Mouse (Mus musculus): ENCODE data around the gene Tmprss2.

Gene Tmprss2

DNA sequence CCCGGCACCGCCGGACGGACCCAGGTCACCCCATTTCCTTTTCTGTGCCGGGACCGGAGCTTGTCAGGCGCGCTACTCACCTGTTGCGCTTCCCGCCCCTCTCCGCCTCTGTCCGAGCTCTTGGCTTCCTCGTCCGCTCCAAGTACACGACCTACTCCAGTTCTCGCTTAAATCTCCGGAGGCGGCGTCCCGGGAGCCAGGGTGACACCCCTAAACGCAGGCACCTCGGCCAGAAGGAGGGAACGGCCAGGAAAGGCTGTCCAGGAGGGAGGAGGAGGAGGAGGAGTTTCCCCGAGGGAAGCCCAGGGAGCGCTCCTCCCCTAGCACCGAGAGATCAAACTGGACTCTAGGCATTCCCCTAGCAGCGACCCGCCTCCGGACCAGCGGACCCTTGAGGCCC, at the start of gene Tmprss2:
Tmprss2 (minus strand) TSS at position 257 of the 400 bp plus-strand sequence.
- DNase-seq = peak; percentile 13 to 15

DNA sequence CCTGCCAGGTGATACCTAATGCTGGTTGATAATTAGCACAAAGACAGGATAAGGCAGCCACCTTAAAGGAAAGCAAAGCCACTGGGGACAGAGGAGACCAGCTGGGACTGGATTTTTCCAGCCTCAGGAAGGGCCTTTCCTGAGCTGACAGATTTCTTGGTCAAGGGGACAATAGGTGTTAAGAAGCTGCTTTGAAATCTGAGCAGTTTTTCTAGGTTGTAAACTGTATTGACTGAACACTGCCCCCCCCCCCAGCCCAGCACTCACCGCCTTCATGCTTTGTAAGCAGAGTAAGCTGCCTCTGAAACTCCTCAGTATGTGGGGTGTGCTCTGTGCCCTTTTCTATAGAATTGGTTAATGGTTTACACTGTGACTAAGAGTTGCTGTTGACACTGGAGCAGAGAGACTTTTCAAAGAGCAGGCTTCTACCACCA, 48.2 kb upstream of the Tmprss2 start:
- DNase-seq = no peak

DNA sequence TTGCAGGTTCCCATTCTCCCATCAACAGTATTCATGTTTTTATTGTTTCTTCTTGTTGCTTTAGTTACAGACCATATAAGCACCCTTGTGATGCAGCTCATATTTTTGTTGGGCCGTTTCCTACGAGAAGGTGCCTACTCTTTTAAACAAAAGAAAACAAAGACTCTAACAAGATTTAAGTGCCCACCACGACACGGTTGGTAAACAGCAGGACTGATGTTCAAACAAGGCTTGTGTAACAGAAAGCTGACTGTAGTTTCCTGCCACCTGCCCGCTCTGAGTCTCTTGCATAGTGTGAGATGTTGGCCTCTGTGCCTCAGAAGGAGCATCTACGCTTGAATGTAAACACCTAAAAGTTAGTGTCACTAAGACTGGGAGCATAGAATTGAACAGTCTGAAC, 47.5 kb upstream of the Tmprss2 start:
- no peak for DNase-seq

DNA sequence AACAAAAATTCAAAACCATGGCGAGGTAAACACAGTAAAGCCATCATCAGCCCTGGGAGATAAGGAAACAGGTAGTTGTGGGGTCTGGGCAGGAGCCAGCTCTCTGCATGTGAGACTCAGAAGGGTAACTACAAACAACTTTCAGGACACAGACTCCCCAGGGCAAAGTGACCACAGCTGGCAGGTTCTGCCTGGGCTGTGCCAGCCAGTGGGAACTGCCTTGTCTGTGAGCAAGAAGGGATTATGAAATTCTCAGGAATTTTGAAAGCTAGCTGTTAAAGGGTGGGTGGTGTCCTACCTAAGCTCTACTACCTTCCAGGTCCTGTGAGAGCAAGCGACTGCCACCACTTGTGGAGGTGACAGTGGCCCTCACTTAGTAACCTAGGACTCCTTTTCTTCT, 44.8 kb upstream of the Tmprss2 start:
- DNase-seq = no peak

DNA sequence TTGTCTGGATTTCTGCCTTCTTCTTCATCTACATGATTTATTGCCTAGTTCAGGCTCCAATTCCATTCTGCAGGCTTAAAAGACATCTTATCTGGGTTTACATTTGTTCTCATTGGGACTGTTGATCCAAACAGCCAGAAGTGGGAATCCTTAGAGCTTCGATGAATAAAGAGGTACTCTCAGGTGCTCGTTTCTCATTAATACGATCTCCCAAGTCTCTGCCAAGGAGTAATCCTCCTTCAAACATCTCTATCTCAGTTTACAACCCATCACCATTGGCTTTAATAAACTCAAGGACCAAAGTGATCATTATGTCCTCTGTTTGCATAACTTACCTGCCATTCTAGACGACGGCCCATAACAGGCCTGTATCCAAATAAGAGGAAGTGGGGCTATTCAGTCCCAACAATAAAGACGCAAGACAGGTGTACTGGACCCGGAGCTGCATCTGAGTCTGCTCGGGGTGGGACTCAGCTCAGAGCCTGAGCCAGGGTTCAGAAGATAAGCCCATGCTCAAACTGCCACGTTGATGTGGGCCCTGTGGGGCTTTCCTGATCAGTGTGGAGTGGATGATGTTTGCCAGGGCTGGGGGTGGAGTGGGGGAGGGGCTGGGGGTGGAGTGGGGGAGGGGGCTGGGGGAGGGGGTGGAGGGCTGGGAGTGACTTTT, 38.7 kb upstream of the Tmprss2 start:
- DNase-seq = no peak

DNA sequence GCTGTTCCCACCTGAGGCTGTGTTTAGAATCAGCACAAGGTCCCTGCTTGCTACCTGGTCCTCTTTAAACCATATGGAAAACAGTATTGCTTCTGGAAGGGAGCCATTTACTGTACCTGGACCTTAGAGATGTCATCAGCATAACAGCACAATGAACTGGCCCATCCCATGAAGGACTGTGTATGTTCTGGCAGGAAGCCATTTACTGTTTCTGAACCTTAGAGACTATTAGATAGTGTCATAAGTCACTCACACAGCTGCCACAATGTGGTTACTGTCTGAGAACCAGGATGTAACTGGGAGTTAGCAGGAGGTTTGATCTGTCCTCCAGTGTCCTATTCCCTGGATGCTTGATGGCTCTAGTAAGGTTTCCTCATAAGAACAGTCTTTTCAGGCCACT, 33.7 kb upstream of the Tmprss2 start:
- DNase-seq = no peak

DNA sequence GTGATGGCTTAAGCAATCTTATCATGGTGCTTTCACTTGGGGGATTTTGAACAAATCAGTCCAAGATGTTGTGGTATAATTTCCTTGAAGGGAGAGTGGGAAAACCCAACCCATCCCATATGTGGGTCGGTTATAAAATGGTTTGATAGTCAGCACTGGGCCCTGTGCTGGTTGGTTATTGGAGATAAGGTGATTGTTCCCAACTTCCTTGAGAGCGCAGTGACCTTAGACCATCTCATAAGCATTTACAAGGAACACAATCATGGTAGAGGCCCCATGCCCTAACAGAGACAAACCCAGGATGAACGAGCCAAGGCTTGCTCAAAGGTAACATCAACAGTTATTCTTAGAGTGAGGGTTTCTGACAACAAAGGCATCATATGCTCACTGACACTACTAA, 28.6 kb upstream of the Tmprss2 start:
- DNase-seq = no peak

DNA sequence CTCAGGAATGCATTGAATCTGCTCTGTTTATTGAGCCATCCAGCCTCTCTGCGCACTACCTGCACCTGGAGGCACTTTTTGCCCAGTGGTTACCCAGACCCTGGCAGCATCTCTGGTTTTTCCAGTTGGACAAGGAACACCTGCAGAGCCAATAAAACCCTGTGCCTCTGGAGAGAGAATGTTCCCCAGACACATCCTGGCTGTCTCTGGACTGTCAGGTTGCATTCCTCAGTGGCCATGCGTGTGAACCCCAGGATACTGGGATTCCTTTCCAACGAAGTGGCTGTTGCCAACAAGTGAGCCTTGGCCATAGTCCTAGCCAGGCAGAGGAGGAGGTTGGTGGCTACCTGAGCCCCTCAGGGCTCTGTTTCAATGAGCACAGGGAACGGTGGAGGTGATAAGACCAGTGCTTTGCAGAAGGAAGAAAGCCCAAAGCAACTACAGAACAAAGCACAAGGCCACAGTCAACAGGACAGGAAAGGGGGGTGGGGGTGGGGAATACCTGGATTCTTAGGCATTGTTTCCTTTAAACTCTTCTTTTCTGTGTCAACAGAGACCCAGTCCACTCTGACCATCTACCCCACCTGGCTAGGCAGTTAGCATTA, 22.0 kb upstream of the Tmprss2 start:
- peak; percentile 44 to 55 for DNase-seq

DNA sequence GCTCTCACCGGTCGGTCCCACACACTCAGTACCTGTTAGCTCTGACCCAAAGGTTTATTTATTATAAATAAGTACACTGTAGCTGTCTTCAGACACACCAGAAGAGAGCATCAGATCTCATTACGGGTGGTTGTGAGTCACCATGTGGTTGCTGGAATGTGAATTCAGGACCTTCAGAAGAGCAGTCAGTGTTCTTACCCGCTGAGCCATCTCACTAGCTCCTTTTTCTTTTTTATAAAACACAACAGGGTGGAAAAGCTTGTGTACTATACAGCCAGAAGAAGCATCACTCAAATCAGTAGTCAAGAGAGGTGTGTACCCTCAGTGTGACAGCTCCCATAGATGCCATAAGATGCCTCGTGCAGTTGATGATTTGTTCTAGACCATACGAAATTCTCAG, 12.2 kb upstream of the Tmprss2 start:
- no peak for DNase-seq

DNA sequence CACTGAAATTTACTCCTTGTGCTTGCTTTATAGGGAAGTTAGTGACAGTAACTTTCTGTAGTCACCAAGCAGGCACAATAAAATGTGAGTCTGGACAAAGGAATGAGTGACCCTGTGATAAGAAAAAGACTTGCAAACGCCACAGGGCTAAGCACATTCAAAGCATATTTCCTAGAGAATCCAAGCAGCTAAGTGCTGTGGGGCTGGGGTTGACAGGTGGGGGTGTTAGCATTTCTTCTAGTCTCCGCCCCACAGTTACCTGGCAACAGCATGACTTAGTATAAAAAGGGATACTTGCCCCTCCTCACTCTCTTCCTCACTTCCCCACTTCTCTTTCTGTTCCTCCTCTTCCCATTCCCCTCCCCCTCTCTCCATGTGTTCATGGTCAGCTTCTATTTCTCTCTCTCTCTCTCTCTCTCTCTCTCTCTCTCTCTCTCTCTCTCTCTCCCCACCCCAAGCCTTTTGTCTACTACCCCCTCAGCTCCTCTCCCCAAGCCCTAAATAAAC, 11.4 kb upstream of the Tmprss2 start:
- DNase-seq = no peak

DNA sequence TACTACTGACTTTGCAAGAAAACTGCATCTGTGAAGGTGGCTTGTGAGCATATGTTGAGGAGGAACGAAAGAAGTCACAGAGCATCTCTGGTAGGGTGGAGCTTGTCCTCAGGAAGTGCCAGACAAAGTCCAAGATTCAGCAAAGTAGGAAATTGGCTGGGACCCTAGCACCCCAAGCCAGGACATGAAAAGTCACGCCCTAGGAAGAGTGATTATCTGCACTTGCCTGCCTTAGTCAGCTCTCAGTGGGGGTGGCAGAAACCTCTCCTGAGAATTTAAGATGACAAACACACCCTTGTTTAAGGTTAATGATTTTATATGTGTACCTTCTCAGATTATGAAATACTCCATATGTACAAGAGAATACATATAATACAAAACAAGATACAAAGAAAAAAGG, 7.3 kb upstream of the Tmprss2 start:
- DNase-seq = no peak

DNA sequence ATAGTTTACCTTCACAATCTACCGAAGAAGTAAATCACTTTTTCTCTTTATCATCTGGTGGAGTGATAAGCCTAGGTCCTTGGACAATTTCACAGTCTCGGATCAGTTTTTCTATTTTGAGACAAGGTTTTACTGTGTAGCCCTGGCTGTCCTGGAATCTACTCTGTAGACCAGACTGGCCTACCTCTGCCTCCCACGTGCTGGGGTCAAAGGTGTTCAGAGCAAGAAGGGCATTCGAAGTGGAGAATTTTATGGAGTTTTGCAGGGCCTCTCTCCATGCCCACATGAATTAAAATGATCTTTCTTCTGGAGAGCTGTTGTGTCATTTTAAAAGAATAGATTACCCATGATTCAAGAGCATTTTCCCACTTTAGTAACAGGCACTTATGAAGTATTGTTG, 1.0 kb upstream of the Tmprss2 start:
- no peak for DNase-seq

DNA sequence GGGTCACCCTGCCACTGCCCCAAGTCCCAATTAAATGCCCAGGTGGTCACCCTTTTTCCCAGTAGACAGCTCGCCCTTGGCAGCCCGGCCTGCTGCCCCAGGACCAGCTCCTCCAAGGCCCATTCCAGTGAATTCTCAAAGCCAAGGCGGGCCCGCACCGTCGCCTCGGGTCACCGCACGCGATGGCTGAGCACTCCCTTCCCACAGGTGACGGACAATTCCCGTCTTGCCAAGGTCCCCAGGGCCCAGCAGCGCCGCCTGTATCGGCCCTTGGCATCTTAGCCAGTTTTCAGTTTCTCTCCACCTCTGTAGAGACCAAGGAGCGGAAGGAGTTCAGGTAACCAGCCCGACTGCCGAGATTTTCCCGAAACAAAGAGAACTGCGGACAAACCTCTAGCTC, 749 bp downstream of the Tmprss2 start:
- DNase-seq = peak in 1 of 2 experiments; percentile 9

DNA sequence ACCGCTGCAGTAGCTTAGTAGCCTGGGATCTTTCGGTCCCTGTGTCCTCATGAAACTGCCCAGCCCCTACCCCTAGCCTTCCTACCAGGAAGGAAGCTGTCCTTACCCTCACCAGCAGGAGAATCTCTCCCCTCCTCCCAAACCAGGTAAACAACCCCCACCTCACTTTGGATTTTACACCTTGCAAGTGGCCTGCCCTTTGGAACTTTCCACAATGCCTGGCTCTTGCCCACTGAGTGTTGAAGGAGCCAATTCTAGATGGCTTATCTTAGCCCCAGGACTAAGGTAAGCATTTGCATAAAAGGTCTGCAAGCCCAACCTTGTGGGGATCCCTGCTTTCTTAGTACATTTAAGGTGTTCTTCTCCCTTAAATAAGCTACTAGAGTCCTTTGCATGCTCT, 1.3 kb downstream of the Tmprss2 start:
- no peak for DNase-seq

DNA sequence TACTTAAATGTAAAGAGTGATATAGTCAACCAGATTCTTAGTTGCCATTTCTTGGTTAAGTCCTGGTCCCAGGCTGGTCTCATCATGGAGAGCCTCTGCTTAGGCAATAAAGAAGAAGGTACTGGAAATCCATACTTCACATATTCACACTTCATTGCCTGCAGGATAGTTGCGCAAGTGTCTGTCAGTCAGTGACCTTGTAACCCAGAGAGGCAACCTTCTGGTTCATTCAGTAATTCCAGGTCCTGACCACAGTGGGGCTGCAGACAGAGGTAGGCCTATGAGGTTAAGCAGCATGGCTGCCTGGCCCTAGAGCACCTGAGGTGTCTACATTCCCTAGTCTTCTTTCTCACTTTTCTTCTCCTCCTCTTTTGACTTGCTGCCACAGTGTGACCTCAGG, 3.0 kb downstream of the Tmprss2 start:
- no peak for DNase-seq

DNA sequence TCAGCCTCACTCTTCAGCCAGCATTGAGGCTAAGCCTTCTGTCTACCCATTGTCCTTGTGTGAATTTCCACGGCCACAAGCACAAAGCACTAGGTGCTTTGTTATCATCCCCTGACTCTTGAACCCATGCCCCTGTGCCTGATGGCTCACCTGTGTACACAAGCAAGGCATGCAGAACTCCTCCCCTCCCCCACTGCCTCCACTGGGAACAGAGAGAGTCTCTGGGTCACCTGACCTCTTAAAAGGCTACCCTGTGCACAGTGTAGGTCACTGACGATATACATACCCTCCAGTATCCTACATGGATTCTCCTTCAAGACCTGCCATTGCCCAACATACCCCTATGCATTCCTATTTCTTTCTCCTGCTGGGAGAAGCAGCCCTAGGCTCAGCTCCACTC, 4.2 kb downstream of the Tmprss2 start:
- peak in 1 of 2 experiments; percentile 4 for DNase-seq

DNA sequence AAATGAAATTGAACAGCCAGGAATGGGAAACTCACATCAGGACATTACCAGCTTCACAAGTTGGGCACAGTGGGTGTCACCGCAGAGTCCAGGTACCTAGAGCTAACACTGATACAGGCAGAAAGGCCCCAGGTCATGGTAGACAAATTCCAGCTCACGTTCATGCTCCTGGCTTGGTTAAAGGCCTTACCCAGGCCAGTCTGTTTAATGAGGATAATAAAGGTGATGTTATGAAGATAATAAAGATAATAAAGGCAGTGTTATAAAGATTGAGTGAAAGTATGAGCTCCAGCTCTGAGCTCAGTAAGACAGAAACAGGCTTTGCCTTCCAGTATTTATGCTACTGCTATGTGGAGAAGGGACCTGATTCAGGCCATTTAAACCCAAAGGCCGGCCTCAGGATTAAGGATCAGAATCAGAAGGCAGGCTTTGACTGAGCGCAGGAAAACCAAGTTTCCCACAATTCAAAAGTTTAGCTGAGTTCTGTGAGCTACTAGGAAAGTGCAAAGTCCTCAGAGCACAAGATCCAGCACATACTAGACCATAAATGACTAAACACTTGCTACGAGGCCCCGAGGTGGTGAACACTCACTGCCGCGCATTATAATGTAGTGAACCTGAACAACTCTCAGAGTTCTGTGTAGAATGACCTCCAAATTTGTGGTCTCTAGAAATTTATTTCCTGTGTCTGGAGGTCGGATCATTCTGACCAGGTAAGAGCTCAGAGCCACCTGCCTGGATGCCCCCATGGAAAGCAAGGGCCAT, 4.9 kb downstream of the Tmprss2 start:
- DNase-seq = no peak

DNA sequence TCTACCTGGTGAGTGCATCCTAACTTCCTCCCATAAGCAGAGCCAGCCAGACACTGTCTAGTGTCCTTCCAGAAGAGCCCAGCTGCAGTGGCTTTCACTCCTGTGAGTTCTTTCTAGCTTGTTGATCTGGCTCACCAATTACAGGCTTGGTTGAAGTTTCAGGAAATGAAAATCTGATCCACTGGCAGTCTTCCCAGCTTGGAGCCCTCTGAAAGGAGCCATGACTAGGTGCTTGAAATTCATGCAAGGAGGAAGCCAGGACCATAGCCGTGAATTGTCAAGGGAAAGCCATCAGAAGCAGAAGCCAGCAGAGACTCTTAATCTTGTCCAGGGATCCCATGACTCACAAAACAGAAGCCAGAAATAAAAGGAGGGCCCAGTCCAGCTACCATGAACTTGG, 8.7 kb downstream of the Tmprss2 start:
- peak; percentile 70 to 71 for DNase-seq

DNA sequence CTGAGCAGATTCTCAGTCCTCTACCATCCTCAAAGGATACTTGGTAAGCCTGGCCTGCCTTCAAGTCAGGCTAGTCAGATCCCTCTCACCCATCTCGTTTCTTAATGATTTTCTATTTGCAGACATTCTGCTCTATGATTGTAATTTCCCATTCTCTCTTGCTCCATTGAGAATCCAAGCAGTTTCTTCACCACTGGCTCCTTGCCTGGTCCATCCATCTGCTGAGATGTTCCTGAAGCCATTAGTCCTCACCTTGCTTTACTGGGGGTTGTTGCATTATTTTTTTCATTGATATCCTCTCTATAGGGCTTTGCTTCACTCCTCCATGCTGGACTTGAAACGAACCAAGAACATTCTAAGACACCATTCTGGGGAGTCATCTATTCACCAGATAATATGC, 10.4 kb downstream of the Tmprss2 start:
- peak; percentile 55 to 59 for DNase-seq

DNA sequence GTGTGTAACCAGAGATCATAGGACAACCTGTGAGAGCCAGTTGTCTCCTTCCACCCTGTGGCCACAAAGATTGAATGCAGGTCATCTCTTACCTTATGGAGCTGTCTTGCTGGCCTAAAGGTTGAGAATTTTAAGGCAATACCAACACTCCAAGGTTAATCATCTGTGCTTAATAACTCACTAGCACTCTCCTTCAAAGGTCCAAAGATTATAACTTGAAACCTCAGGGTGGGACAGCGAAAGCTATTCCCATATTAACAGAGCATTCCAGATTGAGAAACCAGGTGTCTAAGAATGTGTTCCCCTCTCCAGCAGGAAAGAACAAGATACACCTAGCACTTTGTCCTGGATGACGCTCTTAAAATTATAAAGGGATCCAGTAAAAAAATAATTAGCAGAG, 12.9 kb downstream of the Tmprss2 start:
- no peak for DNase-seq

DNA sequence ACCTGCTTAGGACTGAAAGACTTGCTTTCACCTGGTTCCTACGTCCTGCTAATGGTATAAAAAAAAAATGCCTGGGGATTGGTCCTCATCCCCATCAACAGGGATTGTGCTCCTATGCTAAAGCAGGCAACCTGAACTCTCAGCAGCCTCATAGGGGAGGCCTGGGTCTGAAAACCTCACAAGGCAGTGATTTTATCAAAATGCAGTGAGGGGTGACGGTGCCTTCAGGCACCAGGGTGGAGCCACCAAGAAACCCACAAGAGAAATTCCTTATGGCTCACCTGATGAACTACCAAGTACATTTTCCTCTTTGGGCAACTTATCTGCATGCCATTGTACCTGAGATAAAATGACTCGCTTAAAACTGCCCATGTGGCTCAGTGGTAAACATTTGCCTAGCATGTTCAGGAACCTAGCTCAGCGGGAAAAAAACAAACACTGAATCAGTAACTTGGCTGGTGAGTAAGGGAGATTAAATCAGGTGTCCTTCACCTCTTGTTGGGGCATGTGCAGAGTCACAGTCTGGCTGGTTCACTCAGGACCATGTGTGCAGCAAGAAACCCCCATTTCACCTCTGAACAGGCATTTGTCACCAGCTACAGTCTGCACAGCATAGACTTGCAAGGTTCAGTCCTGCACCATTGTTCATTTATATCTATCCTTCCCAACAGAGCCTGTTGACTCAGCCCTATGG, 17.0 kb downstream of the Tmprss2 start:
- no peak for DNase-seq

DNA sequence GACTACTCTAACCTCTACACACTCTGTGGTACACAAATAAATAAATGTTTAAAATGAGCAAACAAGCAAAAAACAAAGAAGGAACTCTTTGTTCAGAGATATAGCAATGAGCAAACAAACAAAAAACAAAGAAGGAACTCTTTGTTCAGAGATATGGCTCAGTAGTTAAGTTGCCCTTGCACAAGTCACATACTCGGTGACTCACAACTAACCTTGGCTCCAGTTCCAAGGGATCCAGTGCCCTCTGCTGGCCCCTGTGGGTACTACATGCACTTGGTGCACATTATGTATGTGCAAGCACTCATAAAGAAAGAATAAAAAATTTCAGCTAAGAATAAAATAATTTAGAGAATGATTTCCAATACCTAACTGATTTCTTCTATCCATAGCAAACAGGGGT, 17.9 kb downstream of the Tmprss2 start:
- peak; percentile 77 to 82 for DNase-seq

DNA sequence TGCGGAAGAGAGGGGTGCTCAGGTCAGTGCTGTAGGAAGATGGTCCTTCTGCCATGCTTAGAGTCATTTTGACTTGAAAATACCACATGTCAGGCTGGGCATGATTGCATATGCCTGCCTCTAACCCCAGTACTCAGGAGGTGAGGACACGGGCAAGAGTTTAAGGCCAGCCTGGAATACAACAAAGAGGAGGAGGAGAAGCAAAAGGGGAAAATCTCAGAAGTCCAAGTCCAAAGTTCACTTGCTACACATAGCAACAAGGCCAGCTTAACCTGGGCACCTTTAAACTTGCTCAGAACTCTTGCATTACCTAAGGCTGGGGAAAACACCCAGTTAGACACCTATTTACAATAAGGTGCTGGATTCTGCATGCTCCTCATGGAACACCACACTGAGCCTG, 19.5 kb downstream of the Tmprss2 start:
- DNase-seq = no peak
